Mouse (Mus musculus): ENCODE data around the gene Ksr2. TPM values are rescaled to one million over a fixed set of nuclear protein-coding genes. Genes with fewer than 3 reads are reported as not detected.

Gene Ksr2
- total and polyA plus RNA-seq, 3 experiments = not detected

DNA sequence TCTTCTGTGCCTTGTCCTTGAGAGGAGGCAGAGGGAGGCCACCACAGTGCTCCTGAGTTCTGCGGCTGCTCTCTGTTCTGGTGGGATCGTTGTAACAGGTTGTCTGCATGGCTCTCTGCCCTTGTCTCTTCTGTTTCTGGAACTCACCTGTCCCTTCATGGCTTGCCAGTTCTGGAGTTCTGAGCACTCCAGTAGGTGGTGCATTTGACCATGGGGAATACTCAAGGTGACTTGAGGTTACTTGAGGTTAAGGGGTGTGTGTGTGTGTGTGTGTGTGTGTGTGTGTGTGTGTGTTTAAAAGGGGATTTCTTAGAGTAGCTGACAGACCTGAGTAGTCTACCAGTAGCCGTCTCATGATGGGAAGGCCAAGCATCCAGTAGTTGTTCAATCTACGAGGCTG lies 55.2 kb downstream of the Ksr2 start:
- H3K36me3 ChIP-seq (ENCODE audit: control insufficient read depth in 1 of 2, insufficient read depth in 2 of 2, low read length in 2 of 2) = peaks cover 0 to 19% of the 10 kb centered on the region in 2 experiments; a peak in 2 of 4 replicates
- 0 out of 2 replicates have a peak overlapping the region, but pooled peaks have one; percentile 12 for H3K9ac ChIP-seq (ENCODE audit: control insufficient read depth, low read depth, low read length, poor library complexity, severe bottlenecking)
- H3K9me3 ChIP-seq (replicated peaks; ENCODE audit: insufficient read depth, low read length) = no peaks in the 10 kb centered on the region
- no peak overlapping the region for H3K4me3 ChIP-seq (ENCODE audit: control insufficient read depth in 1 of 2, insufficient read depth in 1 of 2, low read depth in 2 of 2, low read length in 2 of 2)
- no peaks in the 10 kb centered on the region for H3K27me3 ChIP-seq (ENCODE audit: control insufficient read depth in 1 of 2, insufficient read depth in 2 of 2, low read length in 2 of 2)
- H3K27ac ChIP-seq (ENCODE audit: control insufficient read depth, low read depth, low read length) = peak overlapping the region; percentile 64
- H3K4me1 ChIP-seq (ENCODE audit: control insufficient read depth in 1 of 2, insufficient read depth in 2 of 2, low read length in 2 of 2) = peaks cover 8 to 30% of the 10 kb centered on the region in 2 experiments
- TF ChIP-seq USF1 (IDR thresholded peaks at IDR 0.05; ENCODE audit: low read depth, low read length) = no peak
- no peak for TF ChIP-seq USF2 (IDR thresholded peaks at IDR 0.05; ENCODE audit: borderline replicate concordance in 1 of 2, insufficient read depth in 1 of 2, low read depth in 1 of 2, low read length in 2 of 2)
- no peak for TF ChIP-seq MAZ (IDR thresholded peaks at IDR 0.05; ENCODE audit: low read depth, low read length)
- TF ChIP-seq ETS1 (IDR thresholded peaks at IDR 0.05; ENCODE audit: low read depth, low read length) = no peak
- no peak for TF ChIP-seq BHLHE40 (IDR thresholded peaks at IDR 0.05; ENCODE audit: borderline replicate concordance, low read depth, low read length)
- no peak for TF ChIP-seq ELF1 (IDR thresholded peaks at IDR 0.05; ENCODE audit: low read depth, low read length)
- TF ChIP-seq MYC (IDR thresholded peaks at IDR 0.05; ENCODE audit: low read depth, low read length) = no peak
- TF ChIP-seq EP300 (IDR thresholded peaks at IDR 0.05; ENCODE audit: low read depth in 1 of 2, low read length in 2 of 2) = no peak
- no peak for TF ChIP-seq ZC3H11A (IDR thresholded peaks at IDR 0.05; ENCODE audit: low read depth, low read length)
- no peak for TF ChIP-seq GABPA (IDR thresholded peaks at IDR 0.05; ENCODE audit: low read depth, low read length)
- TF ChIP-seq CHD1 (IDR thresholded peaks at IDR 0.05; ENCODE audit: low read depth, low read length) = no peak
- no peak for TF ChIP-seq MAFK (IDR thresholded peaks at IDR 0.05; ENCODE audit: borderline replicate concordance, low read depth, low read length)
- DNase-seq (ENCODE audit: low read depth, low spot score) = peak; percentile 20
- no peaks in the 10 kb centered on the region for H3K79me2 ChIP-seq (ENCODE audit: control insufficient read depth, insufficient read depth, low read length, poor library complexity)

DNA sequence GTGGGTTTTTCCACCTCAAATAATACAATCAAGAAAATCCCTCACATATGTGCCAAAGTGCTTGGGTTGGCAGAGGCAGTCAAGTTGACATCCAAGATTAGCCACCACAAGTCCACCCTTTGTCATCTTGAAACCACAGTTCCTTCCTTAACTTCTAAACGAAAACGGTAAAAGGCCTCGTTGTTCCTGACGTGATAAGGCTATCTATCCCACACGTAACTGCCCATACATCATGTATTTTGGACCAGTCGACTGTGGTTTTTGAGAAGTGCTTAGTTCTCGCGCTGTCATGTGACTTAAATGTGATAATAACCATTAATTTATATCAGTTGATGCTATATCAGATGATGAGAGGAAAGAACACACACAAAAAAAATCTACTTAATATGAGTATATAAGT lies 55.8 kb downstream of the Ksr2 start:
- Histone ChIP-seq H3K27ac (ENCODE audit: control insufficient read depth, low read depth, low read length) (peak overlapping the region; percentile 64), H3K4me3 (ENCODE audit: control insufficient read depth in 1 of 2, insufficient read depth in 1 of 2, low read depth in 2 of 2, low read length in 2 of 2) (no peak overlapping the region), H3K27me3 (ENCODE audit: control insufficient read depth in 1 of 2, insufficient read depth in 2 of 2, low read length in 2 of 2) (no peaks in the 10 kb centered on the region), H3K36me3 (ENCODE audit: control insufficient read depth in 1 of 2, insufficient read depth in 2 of 2, low read length in 2 of 2) (peaks cover 0 to 19% of the 10 kb centered on the region in 2 experiments; a peak in 2 of 4 replicates), H3K9ac (ENCODE audit: control insufficient read depth, low read depth, low read length, poor library complexity, severe bottlenecking) (no peak overlapping the region), H3K4me1 (ENCODE audit: control insufficient read depth in 1 of 2, insufficient read depth in 2 of 2, low read length in 2 of 2) (peaks cover 8 to 30% of the 10 kb centered on the region in 2 experiments), H3K79me2 (ENCODE audit: control insufficient read depth, insufficient read depth, low read length, poor library complexity) (no peaks in the 10 kb centered on the region), H3K9me3 (replicated peaks; ENCODE audit: insufficient read depth, low read length) (no peaks in the 10 kb centered on the region)
- peak; percentile 86 for DNase-seq (ENCODE audit: low read depth, low spot score)
- TF ChIP-seq MAFK (IDR thresholded peaks at IDR 0.05; ENCODE audit: borderline replicate concordance, low read depth, low read length) (peak; percentile 74; the same call in 1 of the 2 replicates), KAT2A (conservative IDR thresholded peaks at IDR 0.05; ENCODE audit: low read depth, low read length) (0 out of 2 replicates have a peak, but pooled peaks have one; percentile 18), ZC3H11A (IDR thresholded peaks at IDR 0.05; ENCODE audit: low read depth, low read length) (no peak), ELF1 (IDR thresholded peaks at IDR 0.05; ENCODE audit: low read depth, low read length) (no peak), SIN3A (IDR thresholded peaks at IDR 0.05; ENCODE audit: low read length) (peak; percentile 88), UBTF (IDR thresholded peaks at IDR 0.05; ENCODE audit: borderline replicate concordance, insufficient read depth, low read depth, low read length) (no peak), RAD21 (IDR thresholded peaks at IDR 0.05; ENCODE audit: low read depth, low read length) (no peak), POLR2AphosphoS2 (IDR thresholded peaks at IDR 0.05; ENCODE audit: low read length) (no peak), USF2 (IDR thresholded peaks at IDR 0.05; ENCODE audit: borderline replicate concordance in 1 of 2, insufficient read depth in 1 of 2, low read depth in 1 of 2, low read length in 2 of 2) (peak in 1 of 2 experiments; percentile 62; a peak in 1 of 4 replicates), ETS1 (IDR thresholded peaks at IDR 0.05; ENCODE audit: low read depth, low read length) (peak; percentile 93), NRF1 (IDR thresholded peaks at IDR 0.05; ENCODE audit: insufficient read depth, low read depth, low read length, poor library complexity, severe bottlenecking) (no peak), NELFE (IDR thresholded peaks at IDR 0.05; ENCODE audit: low read depth, low read length) (no peak), CHD2 (IDR thresholded peaks at IDR 0.05; ENCODE audit: low read length) (peak; percentile 14; the same call in 1 of the 2 replicates), ZKSCAN1 (IDR thresholded peaks at IDR 0.05; ENCODE audit: low read depth, low read length) (no peak), USF1 (IDR thresholded peaks at IDR 0.05; ENCODE audit: low read depth, low read length) (peak; percentile 91), GATA1 (IDR thresholded peaks at IDR 0.05; ENCODE audit: low read depth, low read length) (peak; percentile 97), CHD1 (IDR thresholded peaks at IDR 0.05; ENCODE audit: low read depth, low read length) (no peak), JUND (IDR thresholded peaks at IDR 0.05; ENCODE audit: low read depth, low read length) (no peak), MYB (IDR thresholded peaks at IDR 0.05; ENCODE audit: low read depth, low read length) (peak; percentile 96), MXI1 (IDR thresholded peaks at IDR 0.05; ENCODE audit: low read depth, low read length) (peak; percentile 40; the same call in 1 of the 2 replicates), POLR2AphosphoS5 (IDR thresholded peaks at IDR 0.05; ENCODE audit: borderline replicate concordance, low read depth, low read length) (no peak), ZMIZ1 (IDR thresholded peaks at IDR 0.05; ENCODE audit: low read depth, low read length) (no peak), E2F4 (IDR thresholded peaks at IDR 0.05; ENCODE audit: borderline replicate concordance, low read depth, low read length) (no peak), HCFC1 (IDR thresholded peaks at IDR 0.05; ENCODE audit: low read depth, low read length) (no peak), POLR2A (IDR thresholded peaks at IDR 0.05; ENCODE audit: control insufficient read depth in 1 of 2, insufficient read depth in 1 of 2, low read depth in 1 of 2, low read length in 2 of 2, poor library complexity in 1 of 2) (no peak)
